Mouse (Mus musculus) neural tube, embryonic 11.5 days (tissue): ENCODE data around the gene Micall1. TPM values are rescaled to one million over a fixed set of nuclear protein-coding genes. Genes with fewer than 3 reads are reported as not detected.

Experiments
- ATAC-seq: fragments of 200-750 bp; cut with Nextera tagmentation; 2 replicates; pipeline ENCODE4 v1.8.0; 2017; ENCODE audit warnings: moderate number of reproducible peaks, mild to moderate bottlenecking, moderate TSS enrichment, moderate library complexity; ENCODE audit not compliant: insufficient read depth, low FRiP score, low TSS enrichment
- DNase-seq: peaks from one replicate; pipeline ENCODE4 v3.0.0-alpha.2; 2015; ENCODE audit warnings: low spot score
- H3K27ac ChIP-seq: fragments of 300-500 bp; sonication (generic); 2 replicates; pipeline ENCODE4 v1.5.1; 2014; ENCODE audit warnings: low read depth, mild to moderate bottlenecking, low read length
- H3K27me3 ChIP-seq: fragments of 300-500 bp; sonication (generic); 2 replicates; pipeline ENCODE4 v1.6.1; 2014; ENCODE audit warnings: mild to moderate bottlenecking, low read length, mixed read lengths; ENCODE audit not compliant: control insufficient read depth, insufficient read depth
- H3K36me3 ChIP-seq: fragments of 300-500 bp; sonication (generic); 2 replicates; pipeline ENCODE4 v1.6.1; 2014; ENCODE audit warnings: mild to moderate bottlenecking, low read length, moderate library complexity, mixed read lengths; ENCODE audit not compliant: control insufficient read depth, insufficient read depth
- H3K4me1 ChIP-seq: fragments of 300-500 bp; sonication (generic); 2 replicates; pipeline ENCODE4 v1.6.1; 2014; ENCODE audit warnings: low read length, mixed read lengths; ENCODE audit not compliant: control insufficient read depth, insufficient read depth
- H3K4me2 ChIP-seq: fragments of 300-500 bp; sonication (generic); 2 replicates; pipeline ENCODE4 v1.6.1; 2014; ENCODE audit warnings: low read depth, mild to moderate bottlenecking, moderate library complexity
- H3K4me3 ChIP-seq: fragments of 300-500 bp; sonication (generic); 2 replicates; pipeline ENCODE4 v1.5.1; 2014; ENCODE audit warnings: low read depth, low read length
- H3K9ac ChIP-seq: fragments of 300-500 bp; sonication (generic); 2 replicates; pipeline ENCODE4 v1.6.1; 2014; ENCODE audit warnings: mild to moderate bottlenecking, low read length
- H3K9me3 ChIP-seq: fragments of 300-500 bp; sonication (generic); 2 replicates; pipeline ENCODE4 v1.6.1; 2016; ENCODE audit warnings: low read length; ENCODE audit not compliant: control insufficient read depth
- WGBS: fragments of 180-500 bp; shearing (Covaris S2); extraction: QIAGEN DNeasy Blood & Tissue Kit; methylation state at CpG from one replicate; pipeline ENCODE4 v1.1.7; 2014; 5-methylcytosine and 5-hydroxymethylcytosine counted together
- polyA plus RNA-seq: library from polyadenylated mRNA; unstranded; fragments of >200 nt; fragmentation: Nextera tagmentation; extraction: Ambion mirVana; gene quantifications from 2 replicates; pipeline ENCODE4 v1.2.1, GENCODE M21; 2014

Gene Micall1
- polyA plus RNA-seq, 1 experiment from 2014 or later = 6.8 TPM

DNA sequence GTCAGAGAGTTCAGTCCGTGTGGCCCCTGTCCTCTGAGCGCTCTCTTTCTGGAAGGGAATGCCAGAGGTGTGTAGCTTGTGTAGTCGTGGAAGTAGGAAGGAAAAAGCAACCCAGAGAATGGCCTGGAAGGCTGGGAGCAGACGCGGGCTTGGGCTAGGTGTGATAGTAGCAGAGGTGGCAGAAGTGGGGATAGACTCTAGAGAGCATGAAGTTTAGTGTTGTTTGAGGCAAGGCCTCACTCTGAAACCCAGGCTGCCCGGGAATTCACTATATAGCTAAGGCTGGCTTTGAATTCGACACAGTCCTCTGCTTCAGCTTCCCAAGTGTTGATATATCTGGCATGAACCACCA, 32.8 kb downstream of the Micall1 start:
- H3K4me1 ChIP-seq = peaks cover 11% of the 10 kb centered on the region
- peak overlapping the region; percentile 74 for H3K9ac ChIP-seq
- H3K9me3 ChIP-seq = no peaks in the 10 kb centered on the region
- no peaks in the 10 kb centered on the region for H3K27me3 ChIP-seq
- peaks cover 7% of the 10 kb centered on the region; the same call in 1 of the 2 replicates for H3K36me3 ChIP-seq
- H3K27ac ChIP-seq = no peak overlapping the region
- WGBS = 2% methylated on average over 7 of the region's 7 CpGs
- DNase-seq (no peak), ATAC-seq (no peak)
- H3K4me3 ChIP-seq = peak overlapping the region; percentile 82
- H3K4me2 ChIP-seq = peak overlapping the region; percentile 95

DNA sequence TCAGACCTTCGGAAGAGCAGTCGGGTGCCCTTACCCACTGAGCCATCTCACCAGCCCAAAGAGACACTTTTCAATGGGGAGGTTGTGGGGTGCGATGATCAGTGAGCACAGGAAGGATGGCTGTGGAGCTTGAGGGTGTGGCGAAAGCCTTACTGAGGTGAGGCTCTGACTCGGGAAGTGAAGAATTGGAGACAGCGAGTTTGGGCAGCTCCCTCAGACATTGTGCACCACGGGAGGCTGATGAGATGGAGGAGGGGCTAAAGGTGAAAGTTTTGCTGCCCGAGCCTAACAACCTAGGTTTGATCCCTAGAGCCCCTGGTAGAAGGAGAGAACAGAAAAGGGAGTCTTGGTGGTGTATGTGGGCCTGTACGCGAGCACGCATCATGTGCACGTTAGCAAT, 34.6 kb downstream of the Micall1 start:
- no peak for DNase-seq
- WGBS = 83% methylated on average over 12 of the region's 12 CpGs
- Histone ChIP-seq H3K27ac (no peak overlapping the region), H3K9me3 (no peaks in the 10 kb centered on the region), H3K9ac (no peak overlapping the region), H3K4me2 (no peak overlapping the region), H3K4me1 (peaks cover 11% of the 10 kb centered on the region), H3K36me3 (peaks cover 18% of the 10 kb centered on the region), H3K4me3 (no peak overlapping the region), H3K27me3 (no peaks in the 10 kb centered on the region)
- no peak for ATAC-seq

DNA sequence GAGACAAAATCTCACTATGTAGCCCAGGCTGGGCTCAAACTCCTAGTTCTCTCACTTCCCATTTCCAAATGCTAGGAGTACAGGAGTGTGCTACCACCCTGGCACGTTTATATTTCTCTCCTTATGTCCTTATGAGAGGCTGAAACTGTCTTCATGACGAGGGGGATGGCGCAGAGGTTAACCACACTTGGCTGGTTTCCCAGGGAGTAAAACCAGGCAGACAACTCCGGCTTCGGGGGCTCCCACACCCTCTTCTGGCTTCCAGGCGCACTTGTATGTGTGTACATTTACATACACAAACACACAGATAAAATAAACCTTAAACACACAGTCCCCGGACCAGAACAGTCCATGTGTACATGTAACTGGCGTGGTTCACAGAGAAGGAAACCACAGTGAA, 35.3 kb downstream of the Micall1 start:
- 91% methylated on average over 8 of the region's 8 CpGs for WGBS
- H3K4me3 ChIP-seq = no peak overlapping the region
- DNase-seq (no peak), ATAC-seq (no peak)
- H3K9me3 ChIP-seq = no peaks in the 10 kb centered on the region
- no peak overlapping the region for H3K27ac ChIP-seq
- no peaks in the 10 kb centered on the region for H3K27me3 ChIP-seq
- H3K9ac ChIP-seq = no peak overlapping the region
- H3K4me2 ChIP-seq = no peak overlapping the region
- H3K36me3 ChIP-seq = peaks cover 18% of the 10 kb centered on the region
- H3K4me1 ChIP-seq = peaks cover 11% of the 10 kb centered on the region

DNA sequence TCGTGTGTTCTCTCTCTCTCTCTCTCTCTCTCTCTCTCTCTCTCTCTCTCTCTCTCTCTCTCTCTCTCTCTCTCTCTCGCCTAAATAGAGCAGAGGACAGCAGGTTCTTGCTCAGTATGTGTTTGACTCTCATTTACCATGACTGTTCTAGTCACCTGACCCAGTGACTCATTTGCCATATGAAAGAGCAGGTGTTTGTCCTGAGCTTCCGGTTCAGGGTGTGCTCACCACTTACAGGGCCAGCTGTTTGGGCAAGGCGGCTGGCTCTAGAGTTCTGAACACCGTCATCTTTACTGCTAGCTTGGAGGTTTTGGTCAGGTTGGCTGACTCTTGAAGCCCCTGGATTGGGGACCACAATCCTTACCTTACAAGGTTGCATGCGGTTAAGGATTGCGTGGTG, 36.8 kb downstream of the Micall1 start:
- no peak for ATAC-seq
- 94% methylated on average over 7 of the region's 7 CpGs for WGBS
- Histone ChIP-seq H3K9ac (no peak overlapping the region), H3K4me3 (no peak overlapping the region), H3K36me3 (peaks cover 20% of the 10 kb centered on the region), H3K4me1 (peaks cover 9% of the 10 kb centered on the region), H3K27me3 (no peaks in the 10 kb centered on the region), H3K9me3 (no peaks in the 10 kb centered on the region), H3K4me2 (no peak overlapping the region), H3K27ac (no peak overlapping the region)
- DNase-seq = no peak

DNA sequence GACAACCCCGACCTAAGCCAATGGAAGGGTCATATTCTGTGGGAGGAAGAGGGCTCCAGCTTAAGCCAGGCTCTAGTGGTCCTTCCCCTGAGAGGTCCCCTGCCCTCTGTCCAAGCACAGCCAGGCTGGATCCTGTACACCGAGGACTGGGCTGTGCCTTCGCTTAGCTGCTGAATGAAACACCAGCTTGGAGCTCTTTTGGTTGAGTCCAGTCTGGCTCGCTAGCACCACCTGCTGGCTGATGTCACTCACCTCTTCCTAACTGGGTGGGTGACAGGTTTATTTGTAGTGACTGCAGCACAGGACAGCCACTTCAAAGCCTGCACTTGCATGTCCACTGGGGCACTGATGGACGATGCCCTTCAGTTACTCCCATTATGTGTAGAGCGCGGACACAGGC, 39.8 kb downstream of the Micall1 start:
- Histone ChIP-seq H3K9ac (no peak overlapping the region), H3K4me2 (no peak overlapping the region), H3K27me3 (no peaks in the 10 kb centered on the region), H3K9me3 (no peaks in the 10 kb centered on the region), H3K4me1 (peaks cover 5% of the 10 kb centered on the region; the same call in 1 of the 2 replicates), H3K27ac (no peak overlapping the region), H3K4me3 (no peak overlapping the region), H3K36me3 (peaks cover 20% of the 10 kb centered on the region)
- WGBS = 56% methylated on average over 7 of the region's 7 CpGs
- DNase-seq = peak; percentile 87
- ATAC-seq = 0 out of 2 replicates have a peak, but pooled peaks have one; percentile 32

DNA sequence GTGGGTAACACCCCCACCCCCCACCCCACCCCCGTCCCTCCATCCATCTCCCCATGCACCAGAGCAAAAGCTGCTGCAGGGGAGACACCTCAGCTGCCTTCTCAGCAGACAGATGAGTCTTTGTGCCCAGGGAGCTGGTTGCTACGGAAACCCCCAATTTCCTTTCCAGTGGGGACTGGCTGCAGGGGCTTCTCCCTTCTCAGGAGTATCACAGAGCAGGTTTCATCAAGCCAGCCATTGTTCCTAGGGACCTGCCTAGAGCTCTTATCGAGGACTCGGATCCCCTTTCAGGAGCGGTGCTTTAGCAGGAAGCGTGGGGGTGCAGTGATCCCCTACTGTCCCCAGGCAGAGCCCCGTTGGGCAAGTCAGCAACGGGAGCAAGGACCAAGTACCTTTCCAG, 43.2 kb downstream of the Micall1 start:
- DNase-seq = peak; percentile 58
- Histone ChIP-seq H3K4me3 (no peak overlapping the region), H3K4me2 (no peak overlapping the region), H3K27me3 (no peaks in the 10 kb centered on the region), H3K36me3 (peaks cover 11% of the 10 kb centered on the region), H3K4me1 (peaks cover 5% of the 10 kb centered on the region; the same call in 1 of the 2 replicates), H3K27ac (peak overlapping the region; percentile 75), H3K9me3 (no peaks in the 10 kb centered on the region), H3K9ac (peak overlapping the region; percentile 3; the same call in 1 of the 2 replicates)
- ATAC-seq = peak; percentile 49
- WGBS = 63% methylated on average over 8 of the region's 8 CpGs

DNA sequence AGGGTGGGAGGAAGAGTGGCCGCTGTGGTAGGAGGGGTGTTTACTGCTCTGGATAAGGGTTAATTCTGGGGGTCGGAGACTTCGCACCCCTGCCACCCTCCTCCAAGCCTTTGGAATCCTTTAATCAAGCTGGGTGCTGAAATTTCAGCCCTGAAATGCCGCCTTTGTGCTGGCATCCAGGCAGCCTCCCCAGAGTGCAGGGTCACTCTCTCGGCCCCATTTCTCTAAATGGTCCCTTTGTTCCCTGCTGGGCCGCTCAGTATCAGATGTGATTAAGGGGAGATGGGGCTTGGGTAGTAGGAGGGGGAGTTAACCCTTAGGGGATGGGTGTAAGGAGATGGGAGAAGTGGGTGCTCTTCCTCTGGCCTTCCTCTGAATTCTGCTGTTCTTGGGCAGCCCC, 44.0 kb downstream of the Micall1 start:
- DNase-seq (peak; percentile 26), ATAC-seq (no peak)
- H3K27me3 ChIP-seq = no peaks in the 10 kb centered on the region
- H3K4me3 ChIP-seq = no peak overlapping the region
- no peaks in the 10 kb centered on the region for H3K9me3 ChIP-seq
- peaks cover 5% of the 10 kb centered on the region; the same call in 1 of the 2 replicates for H3K4me1 ChIP-seq
- peak overlapping the region; percentile 75; the same call in 1 of the 2 replicates for H3K27ac ChIP-seq
- H3K4me2 ChIP-seq = no peak overlapping the region
- peaks cover 4% of the 10 kb centered on the region; the same call in 1 of the 2 replicates for H3K36me3 ChIP-seq
- no peak overlapping the region for H3K9ac ChIP-seq
- WGBS = 52% methylated on average over 6 of the region's 6 CpGs

DNA sequence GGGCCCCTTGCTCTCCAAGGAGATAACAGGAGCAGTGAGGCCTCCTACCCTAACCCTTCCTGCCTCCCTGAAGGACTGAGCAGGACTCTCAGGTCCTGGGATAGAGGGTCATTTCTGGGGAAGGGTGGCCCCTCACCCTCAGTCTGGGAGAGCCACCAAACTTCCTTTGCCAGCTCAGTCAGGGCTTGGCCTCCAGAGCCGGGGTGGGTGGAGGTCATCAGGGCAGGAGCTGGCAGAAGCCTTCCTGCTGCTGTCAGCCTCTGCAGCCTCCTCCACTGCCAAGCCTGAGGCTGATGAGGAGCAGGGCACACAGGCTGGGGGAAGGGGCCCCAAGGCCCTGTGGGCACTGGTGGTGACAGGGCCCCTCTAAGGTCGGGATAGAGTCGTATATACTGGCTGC, 46.9 kb downstream of the Micall1 start:
- H3K36me3 ChIP-seq = no peaks in the 10 kb centered on the region
- no peak overlapping the region for H3K4me3 ChIP-seq
- peaks cover 5% of the 10 kb centered on the region; the same call in 1 of the 2 replicates for H3K4me1 ChIP-seq
- peaks cover 3% of the 10 kb centered on the region; the same call in 1 of the 2 replicates for H3K27me3 ChIP-seq
- 24% methylated on average over 3 of the region's 3 CpGs for WGBS
- no peak for ATAC-seq
- H3K27ac ChIP-seq = no peak overlapping the region; the same call in 1 of the 2 replicates
- no peaks in the 10 kb centered on the region for H3K9me3 ChIP-seq
- no peak for DNase-seq
- H3K4me2 ChIP-seq = no peak overlapping the region
- 0 out of 2 replicates have a peak overlapping the region, but pooled peaks have one; percentile 6 for H3K9ac ChIP-seq

DNA sequence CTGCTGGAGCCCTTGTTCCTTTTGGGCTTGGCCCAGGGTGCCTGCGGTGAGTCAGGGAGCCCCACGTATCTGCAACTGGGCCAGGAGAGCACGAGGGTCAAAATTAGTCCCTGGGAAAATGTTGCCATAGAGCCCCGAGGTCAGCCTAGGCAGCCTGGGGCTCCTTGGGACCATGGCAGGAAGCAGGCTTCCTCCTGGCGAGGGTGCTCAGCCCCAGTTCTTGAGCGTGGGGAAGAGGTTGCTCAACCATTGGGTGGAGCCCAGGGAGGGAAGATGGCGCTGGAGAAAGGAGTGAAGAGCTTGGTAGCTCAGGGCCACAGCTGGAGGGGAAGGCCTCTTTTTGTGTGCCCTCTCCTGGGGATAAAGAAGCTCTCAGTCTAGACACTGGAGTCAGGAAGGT, 53.6 kb downstream of the Micall1 start:
- no peaks in the 10 kb centered on the region for H3K36me3 ChIP-seq
- 0 out of 2 replicates have a peak overlapping the region, but pooled peaks have one; percentile 3 for H3K27ac ChIP-seq
- WGBS = 72% methylated on average over 7 of the region's 7 CpGs
- no peak for ATAC-seq
- H3K27me3 ChIP-seq = peaks cover 42% of the 10 kb centered on the region
- H3K4me1 ChIP-seq = peaks cover 10% of the 10 kb centered on the region
- peak overlapping the region; percentile 28 for H3K4me3 ChIP-seq
- H3K4me2 ChIP-seq = 0 out of 2 replicates have a peak overlapping the region, but pooled peaks have one; percentile 12
- DNase-seq = no peak
- no peak overlapping the region for H3K9ac ChIP-seq
- H3K9me3 ChIP-seq = no peaks in the 10 kb centered on the region
